Mouse (Mus musculus) brain, embryonic 18.5 days (tissue): ENCODE measurements around the gene Olfr688.

Experiments
- DNase-seq: peaks from one replicate; pipeline ENCODE4 v3.0.0-alpha.2; 2012; ENCODE audit warnings: low read depth, low spot score

Olfr688 gene

GRCm38 (mm10) chr7:105287795-105288194 is at the start of gene Olfr688:
TSS of gene Olfr688 (plus strand) at chr7:105288095.
- no peak for DNase-seq

GRCm38 (mm10) chr7:105247671-105248070 is 40.2 kb upstream of the Olfr688 start:
- DNase-seq: no peak

- DNase-seq: no peak
These were observed 39.7 kb upstream of the Olfr688 start for GRCm38 (mm10) chr7:105248197-105248596.

GRCm38 (mm10) chr7:105256656-105257055 is 31.2 kb upstream of the Olfr688 start:
- no peak for DNase-seq

GRCm38 (mm10) chr7:105272426-105272825 is 15.5 kb upstream of the Olfr688 start:
- no peak for DNase-seq

- no peak for DNase-seq
These were observed 2.2 kb downstream of the Olfr688 start for GRCm38 (mm10) chr7:105290051-105290450.

GRCm38 (mm10) chr7:105310865-105311264 is 23.0 kb downstream of the Olfr688 start, which contains the start of gene Olfr689:
TSS of gene Olfr689 (plus strand) at chr7:105311165.
- no peak for DNase-seq

GRCm38 (mm10) chr7:105325302-105325701 is 37.4 kb downstream of the Olfr688 start:
- no peak for DNase-seq

GRCm38 (mm10) chr7:105334004-105334403 is 46.1 kb downstream of the Olfr688 start, which contains the start of gene Olfr690:
TSS of gene Olfr690 (minus strand) at chr7:105334104.
- no peak for DNase-seq
